In genomic region chr5:24446630-24447029, GRCm38 (mm10) we compare ENCODE assay signal across 12 mouse cellular contexts. TPM values are rescaled to one million over a fixed set of nuclear protein-coding genes. Genes with fewer than 3 reads are reported as not detected.
DNase-seq lines count a peak whose midpoint lies in the region; ATAC-seq and TF ChIP-seq lines count a peak whose summit lies in the region.
"Had no signal": no experiment of that assay in that cellular context is flagged by ENCODE, and none has a peak within 500 bp of the region (broad histone marks: within the 10 kb centered on the region; RNA-seq: fewer than 3 reads in every experiment).

No protein-coding gene starts in this region.

- TF ChIP-seq POLR2A in heart, adult 2 months (IDR thresholded peaks at IDR 0.05; ENCODE audit: insufficient read depth, low read depth, low read length): no peak

- intact Hi-C loops in heart, adult 2 months (cut with DNase I): loop anchor here (10.0 kb wide), 1 partner anchor 388 kb away; no protein-coding TSS in a partner anchor

- H3K9me3 ChIP-seq in heart, embryonic 13.5 days: no peaks in the 10 kb centered on the region
- no peaks in the 10 kb centered on the region for H3K9me3 ChIP-seq in G1E (replicated peaks)
- H3K9me3 ChIP-seq in forebrain, embryonic 13.5 days (replicated peaks): no peaks in the 10 kb centered on the region
- H3K9me3 ChIP-seq in liver, embryonic 15.5 days (replicated peaks): no peaks in the 10 kb centered on the region

- peaks cover 41% of the 10 kb centered on the region for H3K4me1 ChIP-seq in heart, embryonic 13.5 days
- H3K4me1 ChIP-seq in heart, adult 2 months (ENCODE audit: control insufficient read depth, insufficient read depth, low read length): peaks cover 3% of the 10 kb centered on the region; the same call in 1 of the 2 replicates
- H3K4me1 ChIP-seq in G1E (ENCODE audit: insufficient read depth, low read depth, low read length): peaks cover 69% of the 10 kb centered on the region
- H3K4me1 ChIP-seq in forebrain, embryonic 13.5 days: peaks cover 43% of the 10 kb centered on the region
- peaks cover 62% of the 10 kb centered on the region for H3K4me1 ChIP-seq in liver, embryonic 15.5 days (replicated peaks)

- peaks cover 5% of the 10 kb centered on the region; the same call in 1 of the 2 replicates for H3K27me3 ChIP-seq in heart, embryonic 13.5 days (replicated peaks)
- H3K27me3 ChIP-seq in heart, adult 2 months (ENCODE audit: control insufficient read depth, insufficient read depth, low read length): no peaks in the 10 kb centered on the region
- H3K27me3 ChIP-seq in G1E (ENCODE audit: insufficient read depth, low read length): no peaks in the 10 kb centered on the region
- peaks cover 12% of the 10 kb centered on the region for H3K27me3 ChIP-seq in forebrain, embryonic 13.5 days
- no peaks in the 10 kb centered on the region for H3K27me3 ChIP-seq in liver, embryonic 15.5 days

- H3K4me3 ChIP-seq in heart, embryonic 13.5 days: peak overlapping the region; percentile 74
- no peak overlapping the region for H3K4me3 ChIP-seq in heart, adult 2 months
- peak overlapping the region; percentile 73; the same call in 1 of the 2 replicates for H3K4me3 ChIP-seq in G1E (ENCODE audit: low read depth, low read length)
- H3K4me3 ChIP-seq in forebrain, embryonic 13.5 days: peak overlapping the region; percentile 59
- peak overlapping the region; percentile 68; the same call in 1 of the 2 replicates for H3K4me3 ChIP-seq in liver, embryonic 15.5 days (replicated peaks)

- DNase-seq in heart, adult 2 months: no peak
- DNase-seq in G1E (ENCODE audit: low spot score): no peak
- DNase-seq in frontal cortex, postnatal 10 days (ENCODE audit: low spot score in 2 of 2): no peak
- DNase-seq in embryo, embryonic 11 days: no peak
- DNase-seq: adrenal gland, adult 8-10 months; cerebellum, adult 18-20 months; kidney, postnatal 10 days; lung, adult 2 months had no signal

- H3K4me2 ChIP-seq in heart, embryonic 13.5 days: peak overlapping the region; percentile 82
- peak overlapping the region; percentile 87 for H3K4me2 ChIP-seq in forebrain, embryonic 13.5 days
- peak overlapping the region; percentile 91 for H3K4me2 ChIP-seq in liver, embryonic 15.5 days

- H3K27ac ChIP-seq in heart, embryonic 13.5 days (replicated peaks): no peak overlapping the region
- no peak overlapping the region for H3K27ac ChIP-seq in heart, adult 2 months
- no peak overlapping the region for H3K27ac ChIP-seq in forebrain, embryonic 13.5 days
- peak overlapping the region; percentile 89; the same call in 1 of the 2 replicates for H3K27ac ChIP-seq in liver, embryonic 15.5 days (replicated peaks)

- TF ChIP-seq CTCF in heart, adult 2 months (IDR thresholded peaks at IDR 0.05): no peak
- TF ChIP-seq CTCF in G1E (IDR thresholded peaks at IDR 0.05; ENCODE audit: low read depth, low read length): no peak

- H3K9ac ChIP-seq in heart, embryonic 13.5 days: no peak overlapping the region
- no peak overlapping the region for H3K9ac ChIP-seq in heart, adult 2 months (ENCODE audit: low read depth, low read length)
- no peak overlapping the region for H3K9ac ChIP-seq in forebrain, embryonic 13.5 days
- H3K9ac ChIP-seq in liver, embryonic 15.5 days: no peak overlapping the region

- WGBS in heart, embryonic 13.5 days: 80% methylated on average over 7 of the region's 7 CpGs
- 89% methylated on average over 7 of the region's 7 CpGs for WGBS in heart, adult 2 months
- WGBS in forebrain, embryonic 13.5 days: 95% methylated on average over 7 of the region's 7 CpGs
- 82% methylated on average over 7 of the region's 7 CpGs for WGBS in liver, embryonic 15.5 days (ENCODE audit: insufficient replicate concordance)

- no peaks in the 10 kb centered on the region for H3K79me2 ChIP-seq in heart, adult 2 months (replicated peaks; ENCODE audit: control insufficient read depth, insufficient read depth, low read length)

- ATAC-seq in heart, embryonic 13.5 days (ENCODE audit: extremely low read depth, insufficient number of reproducible peaks, low FRiP score, low TSS enrichment): no peak
- ATAC-seq in G1E (ENCODE audit: extremely low read depth, insufficient number of reproducible peaks, low FRiP score, poor library complexity, severe bottlenecking): no peak
- no peak for ATAC-seq in forebrain, embryonic 13.5 days
- no peak for ATAC-seq in liver, embryonic 15.5 days (ENCODE audit: insufficient read depth)
- no peak for ATAC-seq in inflammation-experienced regulatory T-cells, adult 6 months

- no peak for TF ChIP-seq EP300 in heart, adult 2 months (IDR thresholded peaks at IDR 0.05; ENCODE audit: insufficient read depth, low read depth, low read length)

- H3K36me3 ChIP-seq in heart, embryonic 13.5 days: peaks cover 23% of the 10 kb centered on the region
- no peaks in the 10 kb centered on the region for H3K36me3 ChIP-seq in heart, adult 2 months (ENCODE audit: control insufficient read depth, insufficient read depth, low read length)
- H3K36me3 ChIP-seq in G1E (replicated peaks): peaks cover 33% of the 10 kb centered on the region
- peaks cover 22% of the 10 kb centered on the region for H3K36me3 ChIP-seq in forebrain, embryonic 13.5 days (ENCODE audit: poor library complexity, severe bottlenecking)
- H3K36me3 ChIP-seq in liver, embryonic 15.5 days (replicated peaks): peaks cover 22% of the 10 kb centered on the region

RNA-seq across cellular contexts. Expression of gene Tmub1, which starts 1.0 kb away (rescaled TPM):
- 16.2 and 19.9 TPM in 2 replicates for polyA plus RNA-seq in heart, embryonic 13.5 days (2015; fragmentation: Nextera tagmentation; extraction: Ambion mirVana)
- total RNA-seq in heart, adult 2 months (2021): 10 to 100 TPM; 10.4 to 13.9 TPM
- 28.5 and 34.0 TPM in 2 replicates for polyA plus RNA-seq in heart, adult 2 months (2012; rRNA removed)
- total RNA-seq in G1E (2014; fragmentation: Nextera tagmentation) (11.1 and 14.3 TPM in 2 replicates), G1E (2017) (13.3 and 16.1 TPM in 2 replicates)
- 36.3 and 38.1 TPM in 2 replicates for polyA plus RNA-seq in G1E (2012)
- 32.5 and 35.4 TPM in 2 replicates for polyA plus RNA-seq in forebrain, embryonic 13.5 days (2015; fragmentation: Nextera tagmentation; extraction: Ambion mirVana)
- polyA plus RNA-seq in liver, embryonic 15.5 days (2015; fragmentation: Nextera tagmentation; extraction: Ambion mirVana): 5.1 and 5.5 TPM in 2 replicates
- polyA plus RNA-seq in inflammation-experienced regulatory T-cells, adult 6 months (2017; shearing (Covaris generic)): 10 to 100 TPM; 50.9 to 68.9 (median 59.0) TPM

RNA-seq across cellular contexts. Expression of gene Fastk, which starts 1.5 kb away (rescaled TPM):
- 163 and 164 TPM in 2 replicates for polyA plus RNA-seq in heart, embryonic 13.5 days (2015; fragmentation: Nextera tagmentation; extraction: Ambion mirVana)
- 100 to 1,000 TPM; 287 to 328 TPM for total RNA-seq in heart, adult 2 months (2021)
- polyA plus RNA-seq in heart, adult 2 months (2012; rRNA removed): 609 and 613 TPM in 2 replicates
- 95.9 and 97.8 TPM in 2 replicates for total RNA-seq in G1E (2014; fragmentation: Nextera tagmentation)
- total RNA-seq in G1E (2017): 36.2 and 46.9 TPM in 2 replicates
- polyA plus RNA-seq in G1E (2012): 286 and 295 TPM in 2 replicates
- 85.3 and 86.9 TPM in 2 replicates for polyA plus RNA-seq in forebrain, embryonic 13.5 days (2015; fragmentation: Nextera tagmentation; extraction: Ambion mirVana)
- 49.3 and 55.5 TPM in 2 replicates for polyA plus RNA-seq in liver, embryonic 15.5 days (2015; fragmentation: Nextera tagmentation; extraction: Ambion mirVana)
- 10 to 100 TPM; 32.1 to 63.3 (median 63.0) TPM for polyA plus RNA-seq in inflammation-experienced regulatory T-cells, adult 6 months (2017; shearing (Covaris generic))

RNA-seq across cellular contexts. Expression of gene Agap3, which starts 5.3 kb away (rescaled TPM):
- 14.4 and 16.5 TPM in 2 replicates for polyA plus RNA-seq in heart, embryonic 13.5 days (2015; fragmentation: Nextera tagmentation; extraction: Ambion mirVana)
- 100 to 1,000 TPM in 1 of 2 experiments, 10 to 100 TPM in 1; 88.4 to 103 TPM for total RNA-seq in heart, adult 2 months (2021)
- 78.1 and 102 TPM in 2 replicates for polyA plus RNA-seq in heart, adult 2 months (2012; rRNA removed)
- 22.0 and 26.3 TPM in 2 replicates for total RNA-seq in G1E (2014; fragmentation: Nextera tagmentation)
- 30.3 and 32.8 TPM in 2 replicates for total RNA-seq in G1E (2017)
- polyA plus RNA-seq in G1E (2012): 133 and 147 TPM in 2 replicates
- polyA plus RNA-seq in forebrain, embryonic 13.5 days (2015; fragmentation: Nextera tagmentation; extraction: Ambion mirVana): 38.0 and 39.2 TPM in 2 replicates
- 11.3 and 14.7 TPM in 2 replicates for polyA plus RNA-seq in liver, embryonic 15.5 days (2015; fragmentation: Nextera tagmentation; extraction: Ambion mirVana)
- 1 to 10 TPM; 5.4 to 9.7 (median 7.5) TPM for polyA plus RNA-seq in inflammation-experienced regulatory T-cells, adult 6 months (2017; shearing (Covaris generic))

RNA-seq across cellular contexts. Expression of gene Slc4a2, which starts 23.0 kb away (rescaled TPM):
- 26.9 and 29.3 TPM in 2 replicates for polyA plus RNA-seq in heart, embryonic 13.5 days (2015; fragmentation: Nextera tagmentation; extraction: Ambion mirVana)
- 10 to 100 TPM; 22.4 to 25.9 TPM for total RNA-seq in heart, adult 2 months (2021)
- 37.9 and 41.2 TPM in 2 replicates for polyA plus RNA-seq in heart, adult 2 months (2012; rRNA removed)
- 24.7 and 42.1 TPM in 2 replicates for total RNA-seq in G1E (2014; fragmentation: Nextera tagmentation)
- 25.5 and 30.5 TPM in 2 replicates for total RNA-seq in G1E (2017)
- 17.4 and 20.0 TPM in 2 replicates for polyA plus RNA-seq in G1E (2012)
- 19.5 and 23.3 TPM in 2 replicates for polyA plus RNA-seq in forebrain, embryonic 13.5 days (2015; fragmentation: Nextera tagmentation; extraction: Ambion mirVana)
- polyA plus RNA-seq in liver, embryonic 15.5 days (2015; fragmentation: Nextera tagmentation; extraction: Ambion mirVana): 8.9 and 10.3 TPM in 2 replicates
- 10 to 100 TPM; 11.4 to 17.1 (median 12.4) TPM for polyA plus RNA-seq in inflammation-experienced regulatory T-cells, adult 6 months (2017; shearing (Covaris generic))

RNA-seq across cellular contexts. Expression of gene Cdk5, which starts 23.3 kb away (rescaled TPM):
- 25.8 and 28.7 TPM in 2 replicates for polyA plus RNA-seq in heart, embryonic 13.5 days (2015; fragmentation: Nextera tagmentation; extraction: Ambion mirVana)
- 10 to 100 TPM; 19.9 to 21.7 TPM for total RNA-seq in heart, adult 2 months (2021)
- 42.7 and 51.8 TPM in 2 replicates for polyA plus RNA-seq in heart, adult 2 months (2012; rRNA removed)
- total RNA-seq in G1E (2014; fragmentation: Nextera tagmentation) (14.3 and 19.1 TPM in 2 replicates), G1E (2017) (26.6 and 28.1 TPM in 2 replicates)
- 9.8 and 12.7 TPM in 2 replicates for polyA plus RNA-seq in G1E (2012)
- polyA plus RNA-seq in forebrain, embryonic 13.5 days (2015; fragmentation: Nextera tagmentation; extraction: Ambion mirVana): 80.7 and 84.0 TPM in 2 replicates
- 7.7 and 8.8 TPM in 2 replicates for polyA plus RNA-seq in liver, embryonic 15.5 days (2015; fragmentation: Nextera tagmentation; extraction: Ambion mirVana)
- polyA plus RNA-seq in inflammation-experienced regulatory T-cells, adult 6 months (2017; shearing (Covaris generic)): 10 to 100 TPM; 47.6 to 66.2 (median 62.8) TPM
